Mouse (Mus musculus) left cerebral cortex, adult 18-20 months (tissue): Measurements from ENCODE around the gene Myog. TPM values are rescaled to one million over a fixed set of nuclear protein-coding genes. Genes with fewer than 3 reads are reported as not detected.
A peak's percentile ranks its signal among the peaks of the same experiment; 100 is the strongest.

Experiments
- DNase-seq, 2 experiments: peaks; one replicate each; pipeline ENCODE4 v3.0.0; 2021 to 2022; ENCODE audit warnings: low spot score in 2 of 2, mixed read lengths in 1 of 2
- total RNA-seq, 2 experiments: library from RNA; stranded (reverse); gene quantifications; 2 replicates each; pipeline ENCODE4 v1.2.3; 2021

The Myog gene
- total RNA-seq, 2 experiments from 2014 or later, result not detected

DNA sequence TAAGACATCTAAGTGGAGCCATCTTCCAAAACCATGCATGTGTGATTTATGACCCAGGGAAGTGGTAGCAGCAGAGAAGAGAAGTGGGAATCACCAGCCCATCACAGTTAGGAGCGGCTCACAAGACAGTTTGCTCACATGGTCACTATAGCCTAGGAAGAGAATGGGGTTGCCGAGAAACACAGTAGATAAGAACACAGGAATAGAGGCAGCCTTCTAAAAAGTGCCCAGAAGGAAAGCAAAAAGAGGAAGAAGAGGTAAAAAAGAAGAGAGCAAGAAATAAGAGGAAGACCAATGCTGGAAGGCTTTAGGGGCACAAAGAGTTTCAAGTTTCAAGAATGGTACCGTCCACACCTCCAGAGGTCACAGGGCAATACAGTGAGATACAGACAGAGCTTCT lies 7.4 kb upstream of the Myog start:
- DNase-seq, result no peak

DNA sequence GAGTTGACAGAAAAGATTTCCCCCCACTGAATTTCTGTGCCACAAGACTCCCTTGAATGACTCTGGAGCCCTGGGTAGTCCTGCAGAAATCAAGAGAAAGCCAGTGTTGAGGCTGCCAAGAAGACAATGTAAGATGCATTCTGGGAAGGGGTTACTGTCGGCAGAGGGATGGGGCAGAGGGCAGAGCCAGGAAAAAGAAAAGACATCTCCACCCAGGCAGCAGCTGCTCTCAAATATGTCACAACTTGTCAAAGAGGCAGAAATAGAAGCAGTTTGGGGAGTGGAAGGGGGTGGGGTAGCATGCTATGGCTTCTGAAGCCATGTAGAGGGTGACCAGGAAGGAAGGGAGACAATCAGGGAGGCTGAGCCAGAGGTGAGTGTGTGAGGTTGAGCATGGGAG lies 6.7 kb upstream of the Myog start:
- DNase-seq, result no peak

DNA sequence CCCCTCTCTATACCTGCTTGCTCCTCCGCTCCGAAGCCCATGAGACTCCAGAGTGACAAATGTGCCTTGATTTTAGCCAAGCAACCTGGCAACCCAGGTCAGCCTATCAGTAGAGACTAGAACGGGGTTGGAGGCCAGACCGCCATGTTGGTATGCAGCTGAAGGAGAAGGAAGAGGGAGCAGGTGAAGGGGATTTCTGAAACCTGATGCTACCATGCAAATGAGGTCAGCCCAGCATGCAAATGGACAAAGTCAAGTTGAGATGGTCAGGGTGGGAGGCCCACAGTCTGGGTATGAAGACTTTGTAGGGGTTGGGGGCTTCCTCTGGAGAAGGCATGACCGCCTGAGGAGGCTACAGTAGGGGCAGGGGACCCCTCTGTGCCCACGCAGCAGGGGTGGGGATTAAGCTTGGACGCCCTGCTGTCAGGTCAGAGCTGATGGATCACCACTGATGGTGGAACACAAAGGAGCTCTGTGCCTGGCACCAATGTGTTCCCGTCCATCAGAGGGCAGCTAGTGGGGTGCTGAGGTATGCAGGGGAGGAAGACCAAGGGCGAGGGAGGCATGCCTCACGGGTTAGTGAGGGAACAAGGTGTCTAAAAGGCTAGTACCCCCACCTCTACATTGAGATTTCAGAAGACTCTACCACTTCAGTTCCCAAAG lies 4.2 kb upstream of the Myog start:
- DNase-seq, result no peak

DNA sequence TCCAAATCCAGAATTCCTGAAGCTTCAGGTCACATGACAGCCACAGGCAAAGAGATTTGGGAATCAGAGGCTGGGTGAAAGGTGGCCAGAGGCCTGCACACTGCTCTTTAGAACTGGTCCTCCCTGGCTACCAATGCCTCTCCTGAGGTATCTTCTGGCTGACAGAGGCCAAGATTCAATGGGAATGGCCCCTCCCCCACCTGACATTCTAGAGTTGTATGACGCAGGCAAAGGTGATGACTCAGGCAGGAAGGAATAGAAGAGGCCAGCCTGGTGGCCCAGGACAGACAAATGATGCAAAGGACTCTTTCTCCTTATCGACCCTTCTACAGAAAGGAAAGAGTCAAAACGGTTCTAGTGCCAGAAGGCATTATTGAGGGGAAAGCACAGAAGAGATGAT lies 1.6 kb upstream of the Myog start:
- no peak for DNase-seq

DNA sequence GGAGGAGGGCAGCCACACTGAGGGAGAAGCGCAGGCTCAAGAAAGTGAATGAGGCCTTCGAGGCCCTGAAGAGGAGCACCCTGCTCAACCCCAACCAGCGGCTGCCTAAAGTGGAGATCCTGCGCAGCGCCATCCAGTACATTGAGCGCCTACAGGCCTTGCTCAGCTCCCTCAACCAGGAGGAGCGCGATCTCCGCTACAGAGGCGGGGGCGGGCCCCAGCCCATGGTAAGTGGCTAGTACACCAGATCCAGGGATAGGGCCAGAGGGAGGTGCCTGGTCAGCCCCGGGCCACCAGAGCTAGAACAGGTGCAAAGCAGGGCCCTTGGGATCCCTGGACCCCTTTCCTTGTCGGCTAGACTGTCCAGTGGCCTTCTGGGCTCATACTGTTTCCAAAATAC lies 511 bp downstream of the Myog start:
- no peak for DNase-seq

DNA sequence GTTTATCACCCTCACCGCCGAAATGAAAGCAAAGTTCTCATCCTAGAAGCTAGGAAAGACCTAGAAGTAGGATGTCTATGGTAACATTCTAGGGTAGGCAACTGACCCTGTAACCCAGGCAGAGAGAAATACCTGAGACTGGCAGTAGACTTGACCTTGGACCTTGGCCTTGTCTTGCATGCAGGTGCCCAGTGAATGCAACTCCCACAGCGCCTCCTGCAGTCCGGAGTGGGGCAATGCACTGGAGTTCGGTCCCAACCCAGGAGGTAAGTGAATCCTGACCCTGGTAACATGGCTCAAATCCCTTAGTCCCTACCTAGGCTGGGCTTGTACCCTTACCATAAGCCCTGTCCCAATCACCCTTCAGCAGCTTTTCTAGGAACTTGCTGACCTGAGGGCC lies 1.1 kb downstream of the Myog start:
- DNase-seq, result no peak

DNA sequence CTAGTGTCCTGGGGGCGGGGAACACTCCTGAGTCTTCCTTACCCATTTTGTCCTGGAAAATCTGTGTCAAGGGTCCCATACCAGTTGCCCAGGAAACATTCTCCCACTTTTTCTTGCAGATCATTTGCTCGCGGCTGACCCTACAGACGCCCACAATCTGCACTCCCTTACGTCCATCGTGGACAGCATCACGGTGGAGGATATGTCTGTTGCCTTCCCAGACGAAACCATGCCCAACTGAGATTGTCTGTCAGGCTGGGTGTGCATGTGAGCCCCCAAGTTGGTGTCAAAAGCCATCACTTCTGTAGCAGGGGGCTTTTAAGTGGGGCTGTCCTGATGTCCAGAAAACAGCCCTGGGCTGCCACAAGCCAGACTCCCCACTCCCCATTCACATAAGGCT lies 1.8 kb downstream of the Myog start:
- no peak for DNase-seq

DNA sequence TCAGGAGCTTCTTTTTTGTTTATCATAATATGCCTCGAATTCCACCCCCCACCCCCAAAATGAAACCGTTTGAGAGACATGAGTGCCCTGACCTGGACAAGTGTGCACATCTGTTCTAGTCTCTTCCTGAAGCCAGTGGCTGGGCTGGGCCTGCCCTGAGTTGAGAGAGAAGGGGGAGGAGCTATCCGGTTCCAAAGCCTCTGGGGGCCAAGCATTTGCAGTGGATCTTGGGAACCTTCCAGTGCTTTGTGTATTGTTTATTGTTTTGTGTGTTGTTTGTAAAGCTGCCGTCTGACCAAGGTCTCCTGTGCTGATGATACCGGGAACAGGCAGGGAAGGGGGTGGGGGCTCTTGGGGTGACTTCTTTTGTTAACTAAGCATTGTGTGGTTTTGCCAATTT lies 2.3 kb downstream of the Myog start:
- no peak for DNase-seq

DNA sequence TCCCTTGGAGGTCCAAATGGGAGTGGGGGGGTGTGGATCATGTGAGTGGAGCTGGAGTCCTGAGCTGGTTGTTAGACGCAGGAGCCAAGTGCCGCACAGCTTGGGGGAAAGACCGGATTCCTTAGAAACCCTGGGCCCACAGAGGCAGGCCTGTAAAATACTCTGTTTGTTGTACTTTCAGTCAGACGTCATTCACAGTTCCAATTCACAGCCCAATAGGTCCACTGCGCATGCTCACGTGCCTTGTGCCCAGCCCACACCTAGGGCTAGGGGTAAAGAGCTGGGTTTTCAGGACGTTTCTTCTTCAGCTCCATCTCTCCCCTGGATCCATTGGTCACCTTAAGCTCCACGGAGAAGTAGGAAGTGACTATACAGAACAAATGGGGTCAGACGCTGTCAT lies 2.8 kb downstream of the Myog start:
- no peak for DNase-seq

DNA sequence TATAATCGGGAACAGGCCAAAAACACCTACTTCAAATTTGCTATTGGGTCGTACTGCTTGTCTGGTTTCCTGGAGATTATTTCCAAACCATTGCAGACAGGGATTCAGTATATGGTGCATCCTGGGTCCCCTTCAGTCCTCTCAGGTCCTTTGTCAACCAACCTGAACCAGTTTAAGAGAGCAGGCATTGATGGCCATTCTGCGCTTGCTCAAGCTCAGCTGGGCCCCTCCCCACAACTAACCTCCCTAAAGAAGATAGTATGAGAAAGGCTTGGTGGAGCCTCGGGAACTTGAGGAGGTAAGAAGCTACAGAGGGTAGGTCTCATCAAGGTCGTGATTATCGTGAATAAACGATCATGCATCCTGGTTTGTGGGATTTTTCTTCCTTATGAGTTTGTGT lies 3.5 kb downstream of the Myog start:
- no peak for DNase-seq

DNA sequence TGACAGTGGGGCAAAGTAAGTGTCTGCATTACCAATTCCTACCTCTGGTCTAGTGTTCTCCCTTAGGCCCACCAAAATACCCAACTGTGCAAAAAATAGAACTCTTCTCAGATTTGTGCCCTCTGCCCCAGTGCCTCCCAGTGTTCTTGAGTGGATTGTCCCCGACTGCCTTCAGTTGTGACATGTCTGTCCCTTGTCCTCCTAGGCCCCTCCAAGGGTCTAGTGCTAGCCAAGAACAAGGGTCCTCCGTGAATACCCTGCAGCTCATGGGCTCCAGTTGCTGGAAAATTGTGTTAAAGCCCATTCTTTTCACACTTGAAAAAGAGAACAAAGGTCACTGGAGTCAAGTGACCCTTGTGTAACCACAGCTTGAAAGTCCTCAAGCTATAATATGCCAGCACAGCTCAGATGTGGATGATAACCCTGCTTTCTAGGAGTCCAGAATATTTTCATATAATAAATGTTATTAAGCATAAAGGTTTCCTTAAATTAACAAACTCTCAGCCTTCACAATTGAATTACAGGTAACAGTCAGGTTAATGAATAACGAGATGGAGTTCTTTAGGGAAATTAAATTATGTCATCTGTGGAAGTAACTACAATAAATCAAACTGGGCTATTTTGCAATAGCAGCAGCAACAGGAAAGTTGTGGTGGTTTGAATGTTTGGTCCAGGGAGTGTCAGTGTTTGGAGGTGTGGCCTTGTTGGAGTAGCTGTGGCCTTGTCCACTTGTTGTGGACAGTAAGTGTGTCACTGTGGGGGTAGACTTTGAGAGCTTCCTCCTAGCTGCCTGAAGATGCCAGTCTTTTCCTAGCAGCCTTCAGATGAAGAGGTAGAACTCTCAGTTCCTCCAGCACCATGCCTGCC lies 4.2 kb downstream of the Myog start:
- DNase-seq, result no peak

DNA sequence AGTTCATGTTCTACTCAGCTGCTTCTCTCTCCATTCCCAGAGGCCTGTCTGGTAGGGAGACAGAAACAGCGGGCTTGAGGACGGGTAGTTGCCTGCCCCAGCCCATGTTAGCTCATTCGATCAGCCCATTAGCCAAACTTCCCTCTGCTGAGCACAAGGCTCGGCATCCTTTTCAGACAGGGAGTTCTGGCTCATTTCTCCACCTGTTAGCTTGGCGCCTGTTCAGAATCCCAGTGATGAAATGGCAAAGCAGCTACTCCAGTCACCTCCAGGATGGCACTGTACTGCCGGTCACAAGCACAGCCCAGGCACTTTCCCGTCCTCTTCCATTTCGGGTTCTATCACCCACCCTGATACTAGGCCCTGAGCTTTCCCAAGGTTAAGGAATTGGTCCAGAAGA lies 7.5 kb downstream of the Myog start:
- DNase-seq, result no peak

DNA sequence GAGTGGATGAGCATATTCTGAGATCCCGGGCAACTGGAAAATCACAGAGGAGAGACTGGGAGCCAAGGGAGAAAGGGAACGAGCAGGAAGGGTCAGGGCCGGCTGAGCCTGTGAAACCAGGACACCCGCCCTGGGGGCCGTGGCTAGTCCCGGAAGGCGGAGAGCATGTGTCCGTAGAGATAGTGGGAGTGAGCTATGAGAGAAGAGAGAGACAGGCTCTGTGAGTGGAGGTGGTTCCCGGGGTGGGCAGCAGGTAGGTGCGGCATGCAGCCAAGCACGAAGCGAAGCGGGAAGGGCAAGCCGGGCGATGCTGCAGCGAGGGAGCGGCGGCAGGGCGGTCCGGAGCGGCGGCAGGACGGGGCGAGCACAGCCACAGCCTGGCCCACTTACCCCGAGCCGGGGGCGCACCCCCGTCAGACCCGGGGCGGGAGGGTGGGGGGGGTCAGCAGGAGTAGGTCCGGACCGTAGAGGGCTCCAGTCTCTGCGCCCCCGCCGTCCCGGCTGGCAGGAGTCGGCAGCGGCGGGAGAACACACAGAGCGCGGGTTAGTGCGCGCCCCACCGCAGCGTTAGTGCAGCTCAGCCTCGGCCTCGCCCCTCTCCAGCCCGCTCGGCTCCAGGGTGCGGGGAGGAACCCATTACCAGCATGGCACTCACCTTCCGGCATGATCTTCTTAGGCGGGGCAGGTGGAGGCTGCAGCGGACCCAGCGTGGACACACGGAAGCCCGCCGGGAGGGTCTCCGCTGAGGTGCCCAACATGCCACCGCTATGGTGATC lies 9.0 kb downstream of the Myog start:
- peak in 1 of 2 experiments; percentile 29 for DNase-seq

DNA sequence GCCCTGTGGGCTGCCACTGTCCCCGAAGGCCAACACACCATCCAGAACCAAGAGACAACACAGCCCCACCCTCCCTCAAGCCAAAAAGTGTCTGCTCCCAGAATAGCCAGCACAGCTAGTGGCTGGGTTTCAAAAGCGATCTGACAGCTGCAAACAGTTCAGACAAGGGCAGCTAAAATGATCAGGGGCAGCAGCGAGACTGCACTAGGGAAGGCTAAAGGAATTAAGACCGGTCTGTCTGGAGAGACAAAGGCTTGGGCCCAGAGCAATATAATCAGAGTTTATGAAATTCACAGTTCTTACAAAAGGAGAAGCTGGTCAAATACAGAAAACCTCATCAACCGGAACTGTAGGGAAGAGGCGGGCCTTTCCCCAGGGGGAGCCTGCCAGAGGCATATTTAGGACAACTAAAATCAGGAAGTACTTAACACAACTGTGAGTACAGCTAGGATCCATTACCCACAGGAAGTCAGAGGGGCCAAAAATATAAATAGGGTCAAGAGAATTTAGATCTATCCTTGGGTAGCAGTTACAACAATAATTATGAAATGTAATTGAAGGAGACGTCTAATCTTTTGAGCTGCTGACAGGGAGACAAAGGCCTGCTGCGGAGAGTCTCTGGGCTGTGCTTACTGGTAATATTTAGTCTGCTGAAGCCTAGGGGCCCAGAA lies 12.9 kb downstream of the Myog start:
- no peak for DNase-seq

DNA sequence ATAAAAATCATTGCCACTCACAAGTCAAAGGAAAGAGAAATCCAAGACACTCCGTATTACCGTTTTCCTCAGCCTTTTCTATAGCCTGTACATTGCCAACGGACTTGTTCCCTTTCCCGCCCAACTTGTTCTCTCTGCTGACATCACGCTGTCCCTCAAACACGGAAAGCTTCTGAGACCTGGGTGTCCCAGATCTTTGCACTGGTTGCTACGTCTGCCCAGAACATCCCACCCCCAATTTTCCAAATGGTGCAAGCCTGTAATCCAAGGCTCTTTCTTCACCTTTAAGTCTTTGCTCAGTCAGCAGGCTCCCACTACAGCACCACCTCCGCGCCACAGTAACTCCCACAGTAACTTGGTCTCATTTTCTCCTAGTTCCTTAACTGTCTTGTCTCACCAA lies 15.2 kb downstream of the Myog start:
- peak; percentile 25 to 48 for DNase-seq

DNA sequence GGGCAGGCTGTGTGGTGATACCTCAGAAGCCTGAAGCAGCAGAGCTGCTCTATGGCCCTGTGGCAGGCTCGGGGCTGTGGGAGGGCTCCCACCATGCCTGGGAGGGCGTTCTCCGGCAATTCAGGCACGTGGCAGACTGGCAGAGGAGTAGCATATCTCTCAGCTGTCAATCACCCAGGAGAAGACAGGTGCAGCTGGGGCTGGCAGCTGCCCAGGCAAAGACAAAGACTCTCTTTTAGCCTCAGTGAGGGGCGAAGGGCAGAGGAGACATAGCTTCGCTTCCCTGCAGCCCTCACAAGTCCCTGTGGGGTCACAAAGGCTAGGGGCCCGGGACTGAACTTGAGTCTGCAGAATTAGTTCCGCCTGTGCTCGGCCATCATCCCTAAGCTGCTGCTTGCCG lies 17.6 kb downstream of the Myog start:
- no peak for DNase-seq

DNA sequence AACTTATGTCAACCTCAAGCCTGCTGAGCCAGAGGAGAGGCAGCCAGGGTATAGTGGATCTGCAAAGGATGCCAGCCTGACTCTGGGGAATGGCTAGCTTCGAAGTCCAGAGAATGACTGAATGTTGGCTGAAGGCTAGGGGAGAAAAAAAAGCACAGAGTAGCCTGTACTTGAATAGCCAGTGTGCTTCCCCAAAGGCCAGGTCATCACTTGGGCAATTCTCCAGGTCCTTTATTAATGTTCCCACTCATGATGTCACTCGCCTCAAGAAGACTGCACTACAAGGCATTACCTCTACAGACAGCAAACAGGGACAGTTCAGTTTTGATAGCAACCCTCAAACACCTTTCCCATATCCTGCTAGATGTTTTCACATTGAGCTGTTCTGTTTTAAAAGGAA lies 20.5 kb downstream of the Myog start:
- no peak for DNase-seq

DNA sequence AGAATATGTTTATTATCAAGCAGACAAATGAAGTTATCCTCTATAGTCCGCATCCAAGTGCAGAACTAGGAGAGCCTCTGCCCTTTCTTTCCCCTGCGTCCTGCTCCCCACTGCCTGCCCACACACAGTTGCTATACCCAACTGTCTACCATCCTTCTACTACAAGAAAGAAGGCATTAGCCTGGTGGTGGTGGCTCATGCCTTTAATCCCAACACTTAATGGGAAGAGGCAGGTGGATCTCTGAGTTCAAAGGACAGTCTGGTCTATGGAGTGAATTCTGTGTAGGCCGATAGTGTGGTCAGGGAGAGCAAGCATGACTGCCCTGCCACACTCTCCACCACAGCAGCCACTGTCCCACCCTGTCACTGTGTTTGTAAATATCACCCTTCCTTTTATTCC lies 20.9 kb downstream of the Myog start:
- no peak for DNase-seq

DNA sequence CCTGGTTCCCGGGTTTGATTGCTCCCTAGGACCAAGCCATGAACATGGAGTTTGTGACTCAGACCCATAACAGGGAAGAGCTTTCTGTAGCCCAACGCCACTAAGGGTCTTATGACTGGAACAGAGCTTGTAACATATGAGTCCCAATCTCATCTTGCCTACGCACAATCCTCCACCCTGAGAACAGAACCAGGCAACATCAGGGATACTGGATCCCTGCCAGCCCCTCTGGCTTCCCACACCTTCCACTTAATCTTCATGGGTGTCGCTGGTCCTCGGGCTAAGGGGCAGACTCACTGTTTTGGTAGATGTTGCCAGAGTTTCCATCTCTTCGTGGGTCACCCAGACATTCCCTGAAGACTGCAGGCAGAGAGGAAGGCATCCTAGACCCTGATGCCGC lies 22.0 kb downstream of the Myog start:
- DNase-seq, result no peak

DNA sequence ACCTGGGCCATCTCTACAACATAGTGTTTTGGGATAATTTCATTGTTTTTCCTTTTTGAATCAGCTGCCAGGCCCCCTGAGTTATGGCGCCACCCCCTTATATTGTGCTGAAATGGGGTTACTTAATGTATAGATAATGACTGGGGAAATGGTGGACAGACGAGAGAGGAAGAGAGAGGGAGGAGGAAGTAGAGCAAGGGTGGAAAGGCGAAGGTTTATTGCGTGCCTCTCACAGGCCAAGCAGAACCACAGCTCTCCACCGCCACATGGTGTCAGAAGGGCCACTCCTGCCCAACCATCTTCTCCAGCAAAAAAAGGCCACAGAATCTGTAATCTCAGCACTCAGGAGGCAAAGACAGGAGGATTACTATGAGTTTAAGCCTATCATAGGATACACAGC lies 25.4 kb downstream of the Myog start:
- no peak for DNase-seq

DNA sequence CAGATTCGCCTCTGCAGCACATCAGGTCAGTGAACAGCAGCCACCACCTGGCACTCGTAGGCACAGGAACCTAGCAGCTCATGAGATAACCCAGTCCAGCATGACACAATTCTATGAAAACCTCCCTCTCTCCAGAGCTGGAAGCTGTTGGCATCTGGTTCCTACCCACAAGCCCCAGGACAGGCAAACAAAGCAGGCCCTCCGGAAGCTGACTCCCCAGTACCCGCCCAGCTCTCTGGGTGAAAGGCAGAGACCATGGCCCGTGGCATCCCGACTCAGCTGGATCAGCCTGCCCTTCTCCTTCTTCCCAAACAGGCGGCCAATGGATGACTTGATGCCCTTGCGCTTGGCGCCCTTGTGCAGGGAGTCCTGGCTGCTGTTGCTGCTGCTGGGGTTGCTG lies 26.6 kb downstream of the Myog start:
- no peak for DNase-seq

DNA sequence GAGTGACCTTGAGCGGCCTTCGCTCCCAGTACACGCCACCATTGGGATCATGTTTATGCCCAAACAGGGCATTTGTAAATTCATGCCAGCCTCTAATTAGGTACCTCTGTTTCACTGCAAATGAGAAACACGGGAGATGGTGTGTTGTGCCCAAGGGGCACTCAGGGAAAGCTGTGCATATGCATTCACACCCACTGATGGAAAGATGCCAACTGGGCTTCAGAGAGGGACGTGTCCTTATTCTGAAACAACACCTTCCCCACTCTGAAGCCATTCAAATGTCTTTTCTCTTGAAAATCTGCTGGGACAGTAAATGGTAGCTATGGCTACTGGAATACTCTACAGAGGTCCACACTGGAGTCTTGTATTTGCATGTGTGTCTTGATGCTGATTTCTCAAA lies 28.5 kb downstream of the Myog start:
- no peak for DNase-seq
